Mouse (Mus musculus) layer of hippocampus, adult 9-10 months (tissue): ENCODE data around the gene AC134908.4.

ENCODE experiments used
- DNase-seq: peaks from one replicate; pipeline ENCODE4 v3.0.0; 2022; ENCODE audit warnings: low spot score

The AC134908.4 gene

DNA sequence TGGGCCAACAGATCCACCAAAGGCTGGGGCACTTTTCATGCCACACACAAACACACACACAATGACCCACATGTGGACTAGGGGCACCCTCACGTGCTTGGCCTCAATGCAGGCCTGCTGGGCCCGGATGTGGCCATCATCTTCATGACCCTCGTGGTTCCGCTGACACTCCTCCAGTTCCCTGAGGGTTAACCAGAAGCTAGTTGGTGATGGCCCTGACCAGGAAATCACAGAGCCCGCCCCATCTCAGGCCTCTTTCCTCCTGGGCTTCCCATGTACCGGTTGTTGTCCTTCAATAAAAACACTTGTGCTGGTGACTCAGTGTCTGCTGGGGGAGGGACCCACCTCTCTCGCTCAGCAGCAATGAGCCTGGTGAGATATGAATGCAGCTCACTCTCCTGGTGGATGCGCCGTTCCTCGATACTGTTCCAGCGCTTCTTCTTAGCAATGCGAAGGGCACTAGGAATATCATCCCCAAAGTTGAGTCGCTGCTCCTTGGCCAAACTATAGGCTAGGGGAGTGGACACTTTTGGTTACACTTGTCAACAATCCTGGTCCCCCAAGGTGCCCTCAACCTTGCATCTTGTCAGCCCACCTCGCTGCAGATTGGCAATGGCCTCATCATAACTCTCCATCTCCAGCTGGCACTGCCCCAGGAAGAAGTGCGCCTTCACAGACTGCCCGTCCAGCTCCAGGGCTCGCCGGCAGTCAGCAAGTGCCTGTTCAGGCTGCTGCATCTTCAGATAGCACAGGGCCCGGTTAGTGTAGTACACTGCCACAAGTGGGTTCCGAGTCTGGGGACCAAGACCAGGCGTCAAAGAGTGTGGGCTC lies 36.2 kb upstream of the AC134908.4 start:
- no peak for DNase-seq

GRCm38 (mm10) chr17:25830806-25831431 lies 35.5 kb upstream of the AC134908.4 start:
- DNase-seq = no peak

DNA sequence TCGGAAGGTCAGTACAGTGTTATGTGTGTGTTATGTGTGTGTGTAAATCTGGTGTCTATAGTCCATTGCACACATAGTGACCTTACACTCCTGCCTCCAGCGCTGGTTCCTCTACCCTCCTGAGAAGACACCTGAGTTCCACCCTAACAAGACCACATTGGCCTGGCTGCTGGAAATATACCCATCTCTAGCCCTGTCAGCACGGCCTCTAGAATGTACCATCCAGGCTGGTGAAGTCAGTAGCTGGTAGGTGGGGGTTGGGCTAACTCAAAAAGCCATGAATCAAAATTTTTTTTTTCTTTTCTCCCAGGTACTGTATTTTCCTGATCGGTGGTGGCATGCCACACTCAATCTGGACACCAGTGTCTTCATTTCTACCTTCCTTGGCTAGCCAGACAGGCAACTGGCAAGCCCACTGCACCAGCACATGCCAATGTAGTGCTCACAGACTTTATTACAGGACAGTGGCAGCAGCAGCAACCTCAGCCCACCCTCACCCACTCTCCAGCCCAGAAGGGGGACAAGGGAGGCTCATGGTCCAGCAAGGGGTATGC lies 34.8 kb upstream of the AC134908.4 start:
- DNase-seq = no peak

DNA sequence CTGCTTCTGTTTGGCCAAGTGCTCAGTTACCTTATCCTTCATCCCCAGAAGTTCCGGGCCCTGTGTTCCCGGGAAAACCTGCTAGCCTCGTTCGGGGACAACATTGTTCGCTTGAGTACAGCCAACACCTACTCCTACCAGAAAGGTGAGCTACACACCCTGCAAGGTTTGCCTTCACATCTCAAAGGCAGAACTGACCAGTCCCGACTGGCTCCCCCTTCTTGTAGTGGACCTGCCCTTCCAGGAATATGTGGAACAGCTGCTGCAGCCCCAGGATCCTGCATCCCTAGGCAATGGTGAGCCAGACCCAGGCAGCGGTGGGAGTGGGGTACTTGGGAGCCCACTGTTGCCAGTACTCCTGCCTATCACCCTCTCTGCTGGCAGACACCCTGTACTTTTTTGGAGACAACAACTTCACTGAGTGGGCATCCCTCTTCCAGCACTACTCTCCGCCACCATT lies 34.1 kb upstream of the AC134908.4 start:
- DNase-seq = no peak

DNA sequence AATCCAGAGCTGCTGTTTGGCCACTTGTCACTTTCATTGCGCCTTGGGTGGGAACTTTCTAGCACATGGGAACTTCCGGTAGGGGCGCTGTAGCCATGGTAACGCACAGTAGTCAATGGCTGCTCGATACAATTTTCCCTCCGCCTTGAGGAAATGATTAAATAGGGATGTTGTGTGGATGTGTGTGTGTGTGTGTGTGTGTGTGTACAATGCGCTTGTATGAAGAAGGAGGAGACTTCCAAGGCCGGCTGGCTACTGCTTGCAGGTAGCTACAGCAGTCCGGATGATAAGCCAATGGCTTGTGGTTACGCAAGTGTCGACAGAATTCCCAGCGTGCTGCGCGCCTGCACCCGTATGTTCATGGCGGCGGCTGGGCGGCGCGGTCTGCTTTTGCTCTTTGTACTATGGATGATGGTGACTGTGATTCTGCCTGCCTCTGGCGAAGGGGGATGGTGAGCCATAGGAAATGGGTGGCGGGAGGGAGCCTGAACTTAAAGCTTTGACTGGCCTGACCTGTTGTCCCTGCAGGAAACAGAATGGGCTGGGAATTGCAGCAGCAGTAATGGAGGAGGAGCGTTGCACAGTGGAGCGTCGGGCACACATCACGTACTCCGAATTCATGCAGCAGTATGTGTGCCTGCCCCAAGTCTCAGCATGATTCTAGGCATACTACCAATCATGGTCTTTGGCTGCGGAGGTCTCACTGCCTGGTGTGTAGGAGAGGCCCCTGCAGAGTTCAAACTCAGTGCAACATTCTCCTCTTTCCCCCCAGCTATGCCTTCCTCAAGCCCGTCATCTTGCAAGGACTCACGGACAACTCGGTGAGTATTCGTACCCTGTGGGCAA lies 33.5 kb upstream of the AC134908.4 start, which contains the start of gene Jmjd8:
TSS of gene Jmjd8 (plus strand) at position 156 of the 846 bp plus-strand sequence.
- peak; percentile 71 for DNase-seq

DNA sequence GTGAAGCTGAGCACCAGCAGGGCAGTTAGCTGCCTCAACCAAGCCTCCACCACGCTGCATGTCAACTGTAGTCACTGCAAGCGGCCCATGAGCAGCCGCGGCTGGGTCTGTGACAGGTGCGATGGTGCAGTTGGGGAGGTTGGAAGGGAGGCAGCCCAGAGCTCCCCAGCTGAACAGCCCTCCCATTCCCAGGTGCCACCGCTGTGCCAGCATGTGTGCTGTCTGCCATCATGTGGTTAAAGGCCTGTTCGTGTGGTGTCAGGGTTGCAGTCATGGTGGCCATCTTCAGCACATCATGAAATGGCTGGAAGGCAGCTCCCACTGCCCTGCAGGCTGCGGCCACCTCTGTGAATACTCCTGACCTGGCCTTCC lies 32.8 kb upstream of the AC134908.4 start:
- DNase-seq = no peak

DNA sequence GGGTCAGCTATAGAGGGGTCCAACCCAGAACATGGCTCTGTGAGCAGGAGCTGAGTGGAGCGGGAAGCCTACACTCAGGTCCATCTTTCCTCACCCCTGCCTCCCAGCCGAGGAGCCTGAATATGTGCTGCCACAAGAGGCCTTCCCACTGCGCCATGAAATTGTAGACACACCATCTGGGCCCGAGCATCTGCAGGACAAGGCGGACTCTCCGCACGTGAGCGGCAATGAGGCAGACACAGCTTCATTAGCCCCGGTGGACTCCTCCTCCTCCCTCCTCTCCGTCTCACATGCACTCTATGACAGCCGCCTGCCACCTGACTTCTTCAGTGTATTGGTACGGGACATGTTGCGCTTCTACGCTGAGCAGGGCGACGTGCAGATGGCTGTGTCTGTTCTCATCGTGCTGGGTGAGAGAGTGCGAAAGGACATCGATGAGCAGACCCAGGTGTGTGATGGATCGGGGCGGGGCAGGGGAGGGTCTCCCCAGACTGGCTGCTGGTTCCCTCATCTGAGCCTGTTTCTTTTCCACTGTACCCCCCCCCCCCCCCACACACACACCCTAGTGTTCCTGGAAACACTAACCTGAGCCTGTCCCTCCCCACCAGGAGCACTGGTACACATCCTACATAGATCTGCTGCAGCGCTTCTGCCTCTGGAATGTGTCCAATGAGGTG lies 32.2 kb upstream of the AC134908.4 start:
- DNase-seq = no peak

DNA sequence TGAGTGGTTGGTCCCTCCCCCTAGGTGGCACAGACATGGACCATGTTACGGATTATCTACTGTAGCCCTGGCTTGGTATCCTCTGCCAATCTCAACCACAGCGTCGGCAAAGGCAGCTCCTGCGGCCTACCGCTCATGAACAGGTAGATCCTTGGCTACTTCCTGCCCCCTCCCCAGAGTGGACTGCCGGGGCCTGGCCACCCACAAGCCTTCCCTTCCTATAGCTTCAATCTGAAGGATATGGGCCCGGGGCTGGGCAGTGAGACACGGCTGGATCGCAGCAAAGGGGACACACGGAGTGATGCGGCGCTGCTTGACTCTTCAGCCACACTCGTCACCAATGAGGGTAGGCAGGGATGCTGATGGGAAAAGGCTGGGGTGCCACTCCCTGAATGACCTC lies 31.6 kb upstream of the AC134908.4 start:
- DNase-seq = no peak

- no peak for DNase-seq
These were observed 30.6 kb upstream of the AC134908.4 start for GRCm38 (mm10) chr17:25825984-25826570.

- DNase-seq = no peak
These were observed 29.9 kb upstream of the AC134908.4 start for GRCm38 (mm10) chr17:25825311-25825710.

- no peak for DNase-seq
These were observed 29.1 kb upstream of the AC134908.4 start for GRCm38 (mm10) chr17:25824362-25825142.

DNA sequence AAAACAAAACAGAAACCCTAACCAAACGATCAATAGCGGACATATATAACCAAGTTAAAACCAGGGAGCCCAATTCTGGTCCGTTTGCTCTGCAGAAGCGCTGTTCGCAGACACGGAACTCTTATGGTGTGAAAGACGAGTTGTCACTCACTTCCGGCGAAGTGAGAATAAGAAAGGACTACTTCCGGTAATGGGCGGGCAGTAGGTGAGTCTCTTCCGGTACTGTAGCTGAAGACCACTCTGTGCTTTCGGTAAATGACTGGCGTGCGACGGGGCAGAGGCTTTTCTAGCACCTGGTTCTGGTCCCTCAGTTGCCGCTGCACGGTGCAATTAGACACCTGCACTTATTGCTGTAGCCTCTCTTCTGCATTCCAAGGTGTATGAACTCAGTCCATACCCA lies 28.0 kb upstream of the AC134908.4 start, which contains the start of gene Wdr24:
TSS of gene Wdr24 (plus strand) at position 176 of the 400 bp plus-strand sequence.
- peak; percentile 87 for DNase-seq

DNA sequence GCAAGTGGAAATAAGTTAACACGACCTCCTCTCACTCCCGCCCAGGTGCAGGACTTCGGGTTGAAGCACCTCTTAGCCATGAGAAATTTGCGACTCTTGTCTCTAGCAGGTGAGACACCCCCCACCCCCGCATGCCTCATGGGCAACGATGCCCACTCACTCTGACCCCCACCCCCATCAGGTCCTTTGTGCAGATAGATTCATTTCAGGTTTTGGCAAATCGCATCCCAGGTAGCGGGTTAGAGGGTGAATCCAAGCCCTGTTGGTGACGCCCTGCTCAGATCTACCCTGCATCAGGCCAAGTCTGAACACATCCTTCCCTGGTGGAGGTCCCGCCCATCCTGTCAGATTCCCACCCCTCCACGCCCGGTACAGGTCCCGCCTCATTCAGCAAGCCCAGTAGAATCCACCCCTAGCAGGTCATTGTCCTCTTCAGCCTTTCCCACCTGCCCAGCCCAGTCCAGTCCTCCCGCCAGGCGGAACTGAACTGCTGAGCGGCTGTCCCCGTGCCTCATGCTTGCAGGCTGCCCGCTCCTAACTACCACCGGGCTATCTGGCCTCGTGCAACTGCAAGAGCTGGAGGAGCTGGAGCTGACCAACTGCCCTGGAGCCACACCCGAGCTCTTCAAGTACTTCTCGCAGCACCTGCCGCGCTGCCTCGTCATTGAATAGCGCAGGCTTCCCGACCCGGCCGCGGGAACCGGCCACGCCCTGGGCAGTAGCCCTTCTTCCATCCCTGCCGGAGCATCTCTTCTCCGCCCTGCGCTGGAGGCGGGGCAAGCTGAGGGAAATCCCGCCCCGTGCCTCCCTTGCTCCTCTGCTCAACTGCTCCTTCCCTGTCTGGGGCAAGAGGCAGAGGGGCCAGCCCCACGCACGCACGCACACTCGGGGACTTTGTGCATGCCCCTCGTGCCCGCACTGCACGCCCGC lies 23.7 kb upstream of the AC134908.4 start:
- no peak for DNase-seq

DNA sequence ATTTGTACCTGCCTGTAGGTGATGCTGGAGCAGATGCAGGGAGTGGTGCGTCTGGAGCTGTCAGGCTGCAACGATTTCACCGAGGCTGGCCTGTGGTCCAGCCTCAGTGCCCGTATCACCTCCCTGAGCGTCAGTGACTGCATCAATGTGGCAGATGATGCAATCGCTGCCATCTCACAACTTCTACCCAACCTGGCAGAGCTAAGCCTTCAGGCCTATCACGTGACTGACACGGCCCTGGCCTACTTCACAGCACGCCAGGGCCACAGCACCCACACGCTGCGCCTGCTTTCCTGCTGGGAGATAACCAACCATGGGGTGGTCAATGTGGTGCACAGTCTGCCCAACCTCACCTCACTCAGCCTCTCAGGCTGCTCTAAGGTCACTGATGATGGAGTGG lies 22.2 kb upstream of the AC134908.4 start:
- DNase-seq = no peak

DNA sequence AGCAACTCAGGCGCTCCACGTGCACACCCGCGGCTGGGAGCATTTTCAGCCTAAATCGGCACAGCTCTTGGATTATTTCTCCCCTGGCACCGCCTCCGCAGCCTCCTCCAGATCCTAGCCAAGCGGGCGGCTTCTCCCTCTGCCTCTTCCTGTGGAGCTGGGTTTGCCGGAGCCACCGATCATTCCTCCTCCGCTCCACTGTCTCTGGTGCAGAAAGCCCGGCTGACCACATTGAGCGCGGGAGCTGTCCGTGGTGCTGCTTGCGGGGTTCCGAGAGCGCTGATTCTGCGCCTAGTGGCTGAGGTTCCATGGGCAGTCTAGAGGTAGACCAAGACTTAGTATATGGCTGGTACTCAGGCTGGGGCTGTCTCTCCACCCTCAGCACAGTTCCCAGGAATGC lies 18.0 kb upstream of the AC134908.4 start:
- DNase-seq = no peak

GRCm38 (mm10) chr17:25810890-25811289 lies 15.4 kb upstream of the AC134908.4 start:
- DNase-seq = no peak

DNA sequence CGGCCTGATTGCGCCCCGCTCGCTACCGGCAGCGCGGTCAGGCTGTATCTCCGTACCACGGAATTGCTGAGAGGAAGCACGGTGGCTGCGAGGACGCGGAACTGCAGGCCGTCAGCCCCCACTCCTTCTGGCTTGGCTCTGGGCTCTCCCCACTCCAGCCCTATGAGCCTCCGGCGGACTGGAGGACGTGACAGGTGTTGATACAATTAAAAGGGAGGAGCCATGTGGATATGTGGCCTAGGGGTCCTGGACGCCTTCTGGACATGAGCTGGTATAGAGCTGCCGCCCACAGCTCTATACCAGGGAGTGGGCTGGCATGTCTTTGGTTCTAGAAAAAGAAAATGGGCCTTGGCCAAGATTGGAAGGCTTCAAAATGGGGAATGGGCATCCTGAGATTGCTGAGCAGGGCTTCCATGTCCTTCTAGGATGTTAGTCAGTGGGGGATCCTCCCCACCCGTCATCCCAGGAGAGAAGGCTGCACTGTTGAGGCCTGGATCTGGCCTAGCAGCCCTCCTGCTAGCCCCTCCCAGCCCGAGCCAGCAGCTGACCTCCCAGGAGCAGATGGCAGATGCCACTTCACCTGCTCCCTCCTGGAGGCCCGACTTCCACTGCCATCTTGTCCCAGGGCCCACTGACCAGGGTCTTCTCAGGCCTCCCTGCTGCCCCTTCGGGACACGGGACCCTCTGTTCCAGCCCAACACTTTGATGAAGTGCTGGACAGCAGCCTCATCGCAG lies 14.3 kb upstream of the AC134908.4 start:
- no peak for DNase-seq

- DNase-seq = no peak
These were observed 13.5 kb upstream of the AC134908.4 start, which contains the start of gene Fbxl16 for GRCm38 (mm10) chr17:25808789-25809605. TSS of gene Fbxl16 (plus strand) at chr17:25809085.
